In the genomic region with DNA sequence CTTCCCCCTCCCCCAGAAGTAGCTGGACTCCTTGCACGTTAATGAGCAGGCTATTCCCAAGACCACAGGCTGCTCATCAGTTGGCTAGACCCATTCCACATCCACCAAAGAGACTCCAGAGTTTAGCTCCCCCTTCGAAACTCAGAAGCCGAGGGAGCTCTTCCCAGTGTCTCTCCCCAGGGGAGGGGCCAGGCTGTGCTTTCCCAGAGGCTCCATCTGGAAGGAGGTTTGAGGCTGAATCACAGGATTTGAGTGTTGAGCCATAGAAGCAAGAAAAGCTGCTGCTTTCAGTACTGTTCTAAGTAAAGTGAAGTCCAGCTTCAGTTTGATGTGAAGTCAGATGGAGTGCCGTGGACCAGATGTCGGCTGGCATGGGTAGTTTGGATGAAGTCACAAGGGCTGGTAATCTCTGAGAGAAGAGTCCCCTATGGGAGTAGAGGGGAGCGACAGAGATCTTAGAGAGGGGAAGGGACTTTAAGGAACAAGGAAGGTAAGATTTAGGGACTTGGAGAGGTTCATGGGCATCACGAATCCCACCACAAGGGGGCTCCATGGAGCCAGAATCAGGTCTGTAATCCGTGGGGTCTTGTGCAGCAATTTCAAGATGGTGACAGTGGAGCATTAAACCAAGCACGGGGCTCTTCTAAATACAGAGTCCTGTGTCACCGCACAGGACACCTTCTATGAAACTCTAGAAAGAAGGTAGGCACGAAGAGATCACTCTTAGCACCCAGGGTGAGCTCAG, we compare ENCODE assay signal across 8 mouse cellular contexts. TPM values are rescaled to one million over a fixed set of nuclear protein-coding genes. Genes with fewer than 3 reads are reported as not detected.
DNase-seq lines count a peak whose midpoint lies in the region; ATAC-seq lines count a peak whose summit lies in the region.

No protein-coding gene starts in this region.

- 59% methylated on average over 11 of the region's 11 CpGs for WGBS in forebrain, embryonic 14.5 days
- 69% methylated on average over 11 of the region's 11 CpGs for WGBS in forebrain, embryonic 12.5 days
- WGBS in neural tube, embryonic 11.5 days, result 72% methylated on average over 11 of the region's 11 CpGs

- H3K4me1 ChIP-seq in forebrain, embryonic 14.5 days (ENCODE audit: control insufficient read depth, insufficient read depth, low read length), result peaks cover 6% of the 10 kb centered on the region
- peaks cover 17% of the 10 kb centered on the region for H3K4me1 ChIP-seq in forebrain, embryonic 12.5 days
- H3K4me1 ChIP-seq in neural tube, embryonic 11.5 days (ENCODE audit: control insufficient read depth, insufficient read depth, low read length), result 0 out of 2 replicates have a peak, but pooled peaks cover 5% of the 10 kb centered on the region

- H3K4me2 ChIP-seq in forebrain, embryonic 14.5 days (ENCODE audit: low read length), result no peak overlapping the region
- H3K4me2 ChIP-seq in forebrain, embryonic 12.5 days, result no peak overlapping the region
- no peak overlapping the region for H3K4me2 ChIP-seq in neural tube, embryonic 11.5 days (ENCODE audit: low read depth)

- peak; percentile 49 for DNase-seq in forebrain, embryonic 14.5 days (ENCODE audit: low spot score)
- DNase-seq in 3T3-L1 (ENCODE audit: low read depth, low spot score) (peak; percentile 55), R1 (ENCODE audit: low read depth, low spot score) (peak; percentile 73)
- peak; percentile 37 to 55 for DNase-seq in layer of hippocampus, postnatal 14 days (ENCODE audit: low spot score in 2 of 2)
- DNase-seq in neural tube, embryonic 11.5 days (ENCODE audit: low spot score), result peak; percentile 65
- no peak for DNase-seq in urinary bladder, postnatal 4 days (ENCODE audit: low spot score in 2 of 2)

- ATAC-seq in forebrain, embryonic 14.5 days, result peak; percentile 24; the same call in 1 of the 2 replicates
- no peak for ATAC-seq in forebrain, embryonic 12.5 days (ENCODE audit: low FRiP score)
- peak; percentile 97 for ATAC-seq in frontal cortex, adult (ENCODE audit: low TSS enrichment)
- ATAC-seq in neural tube, embryonic 11.5 days (ENCODE audit: insufficient read depth, low FRiP score, low TSS enrichment), result no peak

- no peak overlapping the region for H3K27ac ChIP-seq in forebrain, embryonic 14.5 days (ENCODE audit: low read depth, low read length)
- no peak overlapping the region for H3K27ac ChIP-seq in forebrain, embryonic 12.5 days
- no peak overlapping the region for H3K27ac ChIP-seq in neural tube, embryonic 11.5 days (ENCODE audit: low read depth, low read length)

- no peak overlapping the region for H3K4me3 ChIP-seq in forebrain, embryonic 14.5 days (ENCODE audit: low read depth, low read length)
- no peak overlapping the region for H3K4me3 ChIP-seq in forebrain, embryonic 12.5 days (replicated peaks)
- H3K4me3 ChIP-seq in neural tube, embryonic 11.5 days (ENCODE audit: low read depth, low read length), result no peak overlapping the region

- H3K27me3 ChIP-seq in forebrain, embryonic 14.5 days (replicated peaks; ENCODE audit: control insufficient read depth, insufficient read depth, low read length), result no peaks in the 10 kb centered on the region; the same call in 1 of the 2 replicates
- peaks cover 27% of the 10 kb centered on the region for H3K27me3 ChIP-seq in forebrain, embryonic 12.5 days
- H3K27me3 ChIP-seq in neural tube, embryonic 11.5 days (ENCODE audit: control insufficient read depth, insufficient read depth, low read length), result peaks cover 14% of the 10 kb centered on the region

- no peak overlapping the region for H3K9ac ChIP-seq in forebrain, embryonic 14.5 days (ENCODE audit: low read length)
- H3K9ac ChIP-seq in forebrain, embryonic 12.5 days, result no peak overlapping the region
- no peak overlapping the region for H3K9ac ChIP-seq in neural tube, embryonic 11.5 days (ENCODE audit: low read length)

- H3K36me3 ChIP-seq in forebrain, embryonic 14.5 days (ENCODE audit: control insufficient read depth, insufficient read depth, low read length), result no peaks in the 10 kb centered on the region
- H3K36me3 ChIP-seq in forebrain, embryonic 12.5 days (replicated peaks), result no peaks in the 10 kb centered on the region
- H3K36me3 ChIP-seq in neural tube, embryonic 11.5 days (ENCODE audit: control insufficient read depth, insufficient read depth, low read length), result no peaks in the 10 kb centered on the region

- H3K9me3 ChIP-seq in forebrain, embryonic 14.5 days (replicated peaks; ENCODE audit: control insufficient read depth, low read length), result no peaks in the 10 kb centered on the region
- no peaks in the 10 kb centered on the region for H3K9me3 ChIP-seq in forebrain, embryonic 12.5 days
- no peaks in the 10 kb centered on the region for H3K9me3 ChIP-seq in neural tube, embryonic 11.5 days (ENCODE audit: control insufficient read depth, low read length)

RNA-seq across cellular contexts. Expression of a gene that starts 38.5 kb away (rescaled TPM):
- 0.05 TPM in 1 of 2 replicates, not detected in the other for polyA plus RNA-seq in forebrain, embryonic 14.5 days (2014; fragmentation: Nextera tagmentation; extraction: Ambion mirVana)
- polyA plus RNA-seq in forebrain, embryonic 12.5 days (2016; fragmentation: Nextera tagmentation; extraction: Ambion mirVana), result 0.05 TPM in 1 of 2 replicates, not detected in the other
- total RNA-seq in layer of hippocampus, postnatal 14 days (2021), result under 1 TPM; 0.09 to 0.21 TPM
- 0.12 and 0.19 TPM in 2 replicates for polyA plus RNA-seq in neural tube, embryonic 11.5 days (2014; fragmentation: Nextera tagmentation; extraction: Ambion mirVana)

Comparison
In these comparisons a context has a peak if more than half of its experiments do, and no peak if none do; other contexts are left out.
1. ATAC-seq: peak in forebrain, embryonic 14.5 days (single experiment) and frontal cortex, adult (single experiment); none in forebrain, embryonic 12.5 days (single experiment) and neural tube, embryonic 11.5 days (single experiment).
2. DNase-seq: peak in forebrain, embryonic 14.5 days (single experiment), 3T3-L1 (single experiment), R1 (single experiment), layer of hippocampus, postnatal 14 days (2 of 2) and neural tube, embryonic 11.5 days (single experiment); none in urinary bladder, postnatal 4 days (0 of 2).